Mouse (Mus musculus): ENCODE measurements around the gene Defb45.

DNA sequence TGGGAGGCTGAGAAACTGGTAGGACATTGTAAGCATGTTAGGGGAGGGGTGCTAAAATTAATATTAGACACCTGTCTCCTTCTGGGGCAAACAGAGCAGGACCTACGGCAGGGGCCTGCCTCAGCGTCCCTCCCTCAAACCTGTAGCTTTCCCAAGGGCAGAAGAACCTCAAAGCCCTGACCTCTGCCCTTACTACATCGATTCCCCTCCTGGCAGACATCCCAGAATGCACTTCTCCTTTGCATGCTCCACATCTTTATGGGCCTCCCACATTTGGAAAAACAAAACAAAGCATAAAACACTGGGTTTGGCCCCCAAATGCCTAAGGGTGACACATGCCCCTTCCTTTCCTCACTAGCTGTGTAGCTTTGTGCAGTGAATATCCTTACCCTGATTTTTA lies 30.0 kb upstream of the Defb45 start:
- no peak for TF ChIP-seq POLR2A (IDR thresholded peaks at IDR 0.05; ENCODE audit: low read depth, low read length)
- no peak for TF ChIP-seq CTCF (IDR thresholded peaks at IDR 0.05; ENCODE audit: borderline replicate concordance, insufficient read depth, low read length)
